Mouse (Mus musculus) lung, adult 2 months (tissue): Measurements from ENCODE around the gene Esp4.

Experiments used
- CTCF ChIP-seq: fragments of 200-500 bp; IDR thresholded peaks from 2 replicates; pipeline ENCODE4 v1.5.1; 2011; ENCODE audit warnings: mild to moderate bottlenecking, low read length, control low read depth; ENCODE audit not compliant: insufficient read depth
- POLR2A ChIP-seq: fragments of 200-500 bp; IDR thresholded peaks from 2 replicates; pipeline ENCODE4 v1.6.1; 2011; ENCODE audit warnings: low read depth, mild to moderate bottlenecking, control low read depth, low read length, borderline replicate concordance; ENCODE audit errors: extremely low read depth

DNA sequence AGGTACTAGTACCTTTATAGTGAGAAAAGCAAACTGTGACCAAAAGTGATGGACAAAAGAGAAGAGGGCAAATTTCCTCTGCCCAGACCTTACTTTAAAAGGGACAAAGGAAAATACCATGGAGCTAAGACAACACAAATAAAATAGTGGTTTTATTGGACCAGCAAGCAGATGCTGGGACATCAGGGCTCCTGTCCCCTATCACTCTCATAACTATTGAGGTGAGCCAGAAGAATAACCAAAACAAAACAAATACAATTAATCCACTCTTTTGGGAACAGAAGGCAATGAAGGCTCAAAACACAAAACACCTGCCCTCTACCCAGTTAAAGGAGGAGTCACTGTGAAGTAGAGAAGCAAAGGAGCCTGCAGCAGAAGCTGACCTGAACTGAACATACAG is at the start of gene Esp4:
- TF ChIP-seq POLR2A: no peak
- no peak for TF ChIP-seq CTCF
